Mouse (Mus musculus) cerebral cortex, adult 2 months (tissue): ENCODE measurements around the gene Mphosph6.

ENCODE experiments used
- WGBS: fragments of 180-500 bp; shearing (Covaris S2); methylation state at CpG from one replicate; pipeline ENCODE4 v1.1.7; 2018; 5-methylcytosine and 5-hydroxymethylcytosine counted together

Gene Mphosph6

DNA sequence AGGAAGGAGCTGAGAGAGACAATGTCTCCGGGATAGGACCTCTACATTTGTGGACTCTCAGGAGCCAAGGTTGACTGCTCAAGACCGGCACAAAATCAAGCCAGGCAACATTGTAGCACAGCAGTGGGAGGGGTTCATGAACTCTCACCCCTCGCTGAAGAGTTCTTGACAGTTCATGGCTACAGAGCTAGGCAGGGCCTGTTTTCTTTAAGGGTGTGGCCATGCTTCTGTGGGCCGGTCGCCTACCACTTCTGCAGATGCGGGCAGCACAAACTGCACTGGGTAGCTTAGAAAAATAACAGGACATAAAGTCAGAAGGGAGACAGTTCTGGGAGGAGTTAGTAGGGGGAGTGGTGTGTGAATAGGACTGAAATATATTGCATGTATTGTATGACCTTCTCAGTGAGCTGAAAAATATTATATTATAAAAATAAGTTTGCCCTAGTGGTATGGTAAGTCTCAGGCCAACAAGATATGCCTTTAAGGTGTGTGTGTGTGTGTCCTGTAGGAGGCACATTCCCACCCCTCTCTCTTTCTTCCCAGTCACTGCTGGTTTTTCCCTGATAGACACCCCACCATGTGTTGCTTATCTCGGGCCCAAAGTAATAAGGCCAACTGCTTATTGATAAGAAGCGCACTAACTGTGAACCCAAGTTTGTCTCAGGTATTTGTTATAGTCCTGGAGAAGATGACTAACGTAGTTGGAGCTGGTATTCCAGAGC lies 30.5 kb downstream of the Mphosph6 start:
- 89% methylated on average over 9 of the region's 9 CpGs for WGBS

DNA sequence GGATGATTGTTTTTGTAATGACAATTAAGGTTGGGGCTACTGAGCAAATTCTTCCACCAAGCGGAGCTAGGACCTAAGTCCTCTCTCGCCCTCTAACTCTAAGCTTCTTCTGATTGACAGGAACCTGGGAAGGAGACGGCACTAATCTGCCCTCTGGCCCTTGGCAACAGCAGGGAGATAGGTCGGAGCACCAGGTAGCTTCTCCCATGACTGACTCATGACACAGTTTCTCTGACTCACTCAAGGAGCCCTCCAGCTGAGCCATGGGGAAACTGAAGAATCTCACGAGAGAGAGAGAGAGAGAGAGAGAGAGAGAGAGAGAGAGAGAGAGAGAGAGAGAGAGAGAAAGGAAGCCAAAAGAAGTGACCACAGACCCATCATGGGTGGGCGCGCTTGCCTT lies 32.8 kb downstream of the Mphosph6 start:
- 82% methylated on average over 7 of the region's 7 CpGs for WGBS

DNA sequence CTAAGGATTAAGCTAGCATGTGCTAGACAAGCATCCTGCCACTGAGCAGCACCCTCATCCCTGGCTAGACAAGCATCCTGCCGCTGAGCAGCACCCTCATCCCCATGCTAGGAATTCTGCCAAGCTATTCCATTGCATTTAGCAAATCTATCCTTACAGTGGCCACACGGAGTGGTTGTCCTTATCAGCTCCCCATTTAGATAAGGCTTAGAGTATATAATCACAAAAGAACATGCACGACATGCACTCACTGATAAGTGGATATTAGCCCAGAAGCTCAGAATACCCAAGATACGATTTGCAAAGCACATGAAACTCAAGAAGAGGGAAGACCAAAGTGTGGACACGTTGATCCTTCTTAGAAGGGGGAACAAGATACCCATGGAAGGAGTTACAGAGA lies 35.8 kb downstream of the Mphosph6 start:
- 80% methylated on average over 5 of the region's 5 CpGs for WGBS

DNA sequence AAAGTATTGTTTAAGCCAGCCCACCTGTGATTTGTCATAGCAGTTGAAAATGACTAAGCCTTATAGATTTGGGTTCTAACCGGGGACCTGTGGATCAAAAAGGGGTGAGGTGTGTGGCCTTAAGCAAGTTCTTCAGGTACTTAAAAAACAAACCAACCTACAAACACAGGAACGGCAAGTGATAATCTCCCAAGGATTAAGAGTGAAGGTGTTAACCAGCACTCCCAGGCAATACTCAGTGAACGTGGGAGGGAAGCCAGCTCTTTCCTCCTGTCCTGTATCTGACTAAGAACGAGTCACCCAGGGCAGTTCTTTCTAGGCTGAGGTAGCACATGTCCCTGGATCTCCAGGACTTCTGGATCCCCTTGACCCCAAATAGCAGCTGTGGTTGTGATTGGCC lies 37.1 kb downstream of the Mphosph6 start:
- WGBS = 77% methylated on average over 4 of the region's 4 CpGs

DNA sequence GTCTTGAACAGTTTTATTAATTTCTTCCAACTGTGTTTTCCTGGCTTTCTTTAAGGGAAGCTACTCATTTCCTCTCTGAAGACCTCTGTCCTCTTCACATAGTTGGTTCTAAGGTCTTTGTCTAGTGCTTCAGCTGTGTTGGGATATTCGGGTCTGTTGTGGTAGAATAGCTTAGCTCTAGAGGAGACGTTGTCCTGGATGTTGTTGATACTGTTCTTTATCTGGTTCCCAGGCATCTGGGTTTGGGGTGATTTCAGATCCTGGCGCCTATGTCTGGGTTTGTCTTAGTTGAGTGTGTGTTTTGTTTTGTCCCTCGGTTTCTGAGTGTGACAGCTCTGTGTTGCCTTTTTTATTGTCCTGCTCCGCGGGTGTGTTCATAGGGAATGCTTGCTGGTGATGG lies 39.0 kb downstream of the Mphosph6 start:
- WGBS = 86% methylated on average over 6 of the region's 6 CpGs

DNA sequence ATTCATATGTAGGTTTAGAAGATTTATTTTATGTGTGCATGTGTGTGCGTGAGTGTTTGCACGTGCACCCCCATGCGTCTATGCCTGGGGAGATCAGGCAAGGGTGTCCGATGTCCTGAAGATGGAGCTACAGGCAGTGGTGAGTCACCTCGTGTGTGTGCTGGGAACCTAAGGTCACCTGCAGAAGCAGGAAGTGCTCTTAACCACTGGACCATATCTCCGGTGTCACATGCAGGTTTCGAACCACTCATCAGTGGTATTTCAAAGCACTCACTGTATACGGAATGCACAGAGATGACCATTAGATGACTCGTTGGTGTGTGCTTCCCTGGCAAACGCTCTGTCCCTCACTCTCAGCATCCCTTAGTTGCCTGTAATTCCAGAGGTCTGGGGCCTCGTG lies 43.8 kb downstream of the Mphosph6 start:
- WGBS = 91% methylated on average over 11 of the region's 11 CpGs

DNA sequence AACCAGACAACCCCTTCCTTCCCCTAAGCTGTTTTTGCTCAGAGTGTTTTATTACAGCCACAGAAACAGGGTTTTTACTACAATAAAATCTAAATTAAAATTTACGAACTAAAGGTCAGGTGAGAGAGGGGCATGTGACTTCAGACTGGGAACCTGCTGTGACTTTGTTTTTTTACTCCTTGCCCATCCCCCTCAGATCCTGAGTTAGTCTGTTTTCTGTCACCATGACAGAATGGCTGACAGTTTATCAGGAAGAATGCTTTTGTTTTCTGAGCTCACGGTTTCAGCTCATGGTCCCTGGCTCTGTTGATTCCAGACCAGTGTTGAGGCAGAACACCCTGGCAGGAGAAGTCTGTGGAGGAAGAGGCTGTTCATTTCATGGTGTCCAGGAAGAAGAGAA lies 52.3 kb downstream of the Mphosph6 start:
- 77% methylated on average over 2 of the region's 2 CpGs for WGBS

DNA sequence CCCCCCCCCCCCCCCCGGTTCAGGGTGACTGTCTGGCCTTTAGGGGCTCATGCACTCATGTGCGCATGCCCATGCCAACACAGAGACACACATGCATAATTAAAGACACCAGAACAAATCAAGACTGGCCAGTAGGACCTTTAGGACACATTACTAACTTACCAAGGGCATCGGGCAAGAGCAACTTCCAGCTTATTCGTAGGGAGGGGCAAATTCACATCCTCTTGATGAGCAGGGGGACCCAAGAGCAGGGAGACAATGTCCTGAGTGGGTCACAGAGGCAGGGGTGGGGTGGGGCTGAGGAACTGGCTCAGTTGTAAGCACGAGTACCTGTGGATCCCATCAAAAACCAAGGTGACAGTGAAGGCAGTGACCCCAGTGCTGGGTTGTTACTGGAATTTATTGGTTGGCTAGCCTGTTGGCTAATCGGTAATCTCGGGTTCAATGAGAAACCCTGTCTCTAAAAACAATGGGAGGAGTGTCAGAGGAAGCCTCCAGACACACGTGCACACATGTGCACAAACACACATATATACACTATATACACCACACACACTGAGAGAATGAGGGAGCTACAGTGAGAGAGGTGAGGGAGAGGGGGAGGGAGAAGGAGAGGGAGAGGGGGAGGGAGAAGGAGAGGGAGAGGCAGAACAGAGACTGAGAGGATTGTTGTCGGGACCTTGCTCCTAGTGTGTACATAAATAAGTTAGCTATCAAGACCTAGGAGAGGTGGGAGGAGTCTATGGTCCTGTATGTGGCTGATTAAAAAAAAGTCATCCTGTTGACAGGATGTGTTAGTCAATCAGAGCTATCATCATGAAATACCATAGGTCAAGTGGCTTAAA lies 53.6 kb downstream of the Mphosph6 start:
- WGBS = 80% methylated on average over 9 of the region's 9 CpGs

DNA sequence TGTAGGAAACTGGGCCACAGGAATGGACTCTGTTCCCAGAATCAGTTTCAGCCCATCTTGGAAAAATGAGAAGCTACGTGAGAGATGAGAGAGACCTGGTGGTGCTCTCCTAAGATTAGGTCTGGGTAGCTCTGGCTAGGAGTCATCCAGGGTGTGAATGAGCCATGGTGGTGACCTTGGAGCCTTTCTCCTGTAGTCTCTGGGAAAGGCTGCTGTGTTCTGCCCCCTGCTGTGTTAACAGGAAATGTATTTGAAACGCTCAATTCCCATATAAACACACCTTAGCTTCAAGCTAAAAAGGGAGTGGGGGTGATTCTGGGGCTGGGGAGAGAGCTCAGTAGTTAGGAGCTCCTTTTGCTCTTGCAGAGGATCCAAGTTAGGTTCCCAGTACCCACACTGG lies 54.3 kb downstream of the Mphosph6 start:
- WGBS = 54% methylated on average over 2 of the region's 2 CpGs

DNA sequence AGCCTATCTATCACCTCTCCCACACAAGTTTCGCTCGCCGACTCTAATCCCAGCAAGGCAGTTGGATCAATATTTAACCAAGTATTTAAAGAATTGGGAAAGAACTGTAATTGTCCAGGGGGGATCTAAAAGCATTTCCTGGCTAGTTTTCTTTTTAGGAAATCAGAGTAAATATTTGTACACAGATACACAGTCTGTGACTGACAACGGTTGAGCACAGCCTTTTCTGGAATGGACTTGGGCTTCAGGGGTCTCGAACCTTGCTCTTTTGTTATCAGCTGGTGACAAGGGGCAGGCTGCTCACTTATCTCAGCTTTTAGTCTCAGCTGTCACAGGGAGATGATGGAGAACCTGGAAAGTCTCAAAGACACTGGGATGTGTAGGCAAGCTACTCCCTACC lies 55.1 kb downstream of the Mphosph6 start:
- 92% methylated on average over 5 of the region's 5 CpGs for WGBS

DNA sequence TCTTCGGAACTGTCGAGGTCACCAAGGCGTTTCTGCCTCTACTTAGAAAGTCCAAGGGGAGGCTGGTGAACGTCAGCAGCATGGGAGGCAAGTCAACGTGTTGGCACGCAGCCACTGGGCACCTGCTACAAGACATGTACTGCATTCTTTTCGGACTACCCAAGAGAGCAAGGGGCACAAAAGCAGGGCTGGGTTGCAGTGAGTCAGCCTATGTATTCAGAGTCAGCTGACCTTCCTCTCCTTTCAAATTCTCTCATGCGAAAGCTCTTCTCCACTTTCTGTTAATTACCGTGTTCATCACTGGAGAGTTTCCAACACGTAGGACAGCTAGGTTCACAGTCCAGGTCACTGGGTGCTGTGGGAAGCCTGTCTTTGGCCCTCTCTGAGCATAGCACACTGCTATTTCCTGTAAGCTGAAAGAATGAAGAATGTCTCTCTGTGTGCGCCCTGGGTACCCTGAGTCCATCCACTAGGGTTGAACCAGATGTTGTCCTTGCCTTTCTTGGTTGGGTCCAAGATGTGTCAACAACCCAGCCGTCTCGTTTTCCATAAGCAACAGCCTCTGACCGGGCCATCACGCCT lies 59.2 kb downstream of the Mphosph6 start:
- 73% methylated on average over 15 of the region's 15 CpGs for WGBS
